In the genomic region with DNA sequence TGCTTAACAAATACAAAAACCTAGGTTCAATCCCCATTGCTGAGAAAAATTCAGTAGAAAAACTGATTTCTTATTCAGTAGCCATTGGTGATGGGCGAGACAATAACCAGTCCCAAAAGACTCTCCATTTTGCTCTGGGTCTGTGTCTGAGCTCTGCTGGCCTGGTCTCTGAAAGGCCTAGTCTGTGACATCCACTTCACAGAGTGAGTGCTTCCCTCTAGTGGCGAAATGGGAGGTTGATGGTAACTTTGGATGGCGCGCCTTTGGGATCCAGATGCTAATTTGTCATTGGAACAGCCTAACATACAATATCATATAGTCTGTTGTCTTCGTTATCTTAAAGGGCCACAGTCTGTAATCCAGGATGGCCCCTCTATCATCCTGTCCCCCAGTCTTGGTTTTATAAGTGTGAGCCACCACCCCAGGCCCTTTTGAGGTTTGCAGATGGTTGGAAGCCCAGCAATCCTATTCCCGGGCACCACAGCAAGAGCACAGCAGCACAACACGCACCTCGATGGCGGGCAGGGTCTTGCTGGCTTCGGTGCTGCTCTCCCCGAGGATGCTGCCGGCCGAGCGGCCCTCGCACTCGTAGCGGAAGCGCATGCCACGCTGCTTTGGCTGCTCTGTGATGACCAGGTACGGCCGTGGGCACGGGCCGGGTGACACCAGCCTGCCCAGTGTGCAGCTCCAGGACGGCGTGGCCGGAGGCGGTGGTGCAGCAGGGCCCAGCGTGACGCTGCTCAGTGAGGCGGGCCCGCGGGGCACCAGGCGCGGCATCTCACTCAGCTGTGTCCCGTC, we compare ENCODE assay signal across 8 mouse cellular contexts. TPM values are rescaled to one million over a fixed set of nuclear protein-coding genes. Genes with fewer than 3 reads are reported as not detected.
DNase-seq lines count a peak whose midpoint lies in the region; ATAC-seq and TF ChIP-seq lines count a peak whose summit lies in the region.

No protein-coding gene starts in this region.

- intact Hi-C loops in heart, adult 2 months (cut with DNase I), result loop anchor here (1.0 to 2.0 kb wide), 3 partner anchors 28 to 214 kb away; no protein-coding TSS in a partner anchor

- TF ChIP-seq POLR2A in heart, adult 2 months (IDR thresholded peaks at IDR 0.05; ENCODE audit: insufficient read depth, low read depth, low read length), result no peak
- TF ChIP-seq POLR2A in kidney, adult 2 months (IDR thresholded peaks at IDR 0.05; ENCODE audit: low read depth, low read length), result no peak
- no peak for TF ChIP-seq POLR2A in spleen, adult 2 months (IDR thresholded peaks at IDR 0.05; ENCODE audit: low read depth, low read length)

- no peaks in the 10 kb centered on the region for H3K9me3 ChIP-seq in limb, embryonic 12.5 days
- no peaks in the 10 kb centered on the region for H3K9me3 ChIP-seq in midbrain, embryonic 14.5 days (ENCODE audit: control insufficient read depth, low read length)

- H3K4me2 ChIP-seq in limb, embryonic 12.5 days, result peak overlapping the region; percentile 61
- peak overlapping the region; percentile 45 for H3K4me2 ChIP-seq in midbrain, embryonic 14.5 days (ENCODE audit: low read length)

- DNase-seq in 416B (ENCODE audit: low read depth), result peak; percentile 76
- peak; percentile 77 for DNase-seq in adrenal gland, adult 2 months
- DNase-seq in embryo, embryonic 9.5 days (ENCODE audit: extremely low spot score), result peak; percentile 82
- DNase-seq in heart, adult 2 months, result peak; percentile 63 to 67
- peak; percentile 87 for DNase-seq in kidney, adult 2 months
- peak; percentile 94 for DNase-seq in midbrain, embryonic 14.5 days
- DNase-seq in spleen, adult 2 months (ENCODE audit: low read depth in 1 of 2, low spot score in 2 of 2), result peak; percentile 52 to 59

- H3K9ac ChIP-seq in heart, adult 2 months (ENCODE audit: low read depth, low read length), result 0 out of 2 replicates have a peak overlapping the region, but pooled peaks have one; percentile 19
- peak overlapping the region; percentile 57 for H3K9ac ChIP-seq in limb, embryonic 12.5 days (replicated peaks)
- H3K9ac ChIP-seq in midbrain, embryonic 14.5 days (replicated peaks; ENCODE audit: low read length), result peak overlapping the region; percentile 24; the same call in 1 of the 2 replicates

- no peaks in the 10 kb centered on the region for H3K27me3 ChIP-seq in heart, adult 2 months (ENCODE audit: control insufficient read depth, insufficient read depth, low read length)
- H3K27me3 ChIP-seq in kidney, adult 2 months (replicated peaks; ENCODE audit: control insufficient read depth, insufficient read depth, low read length), result no peaks in the 10 kb centered on the region
- peaks cover 20% of the 10 kb centered on the region for H3K27me3 ChIP-seq in limb, embryonic 12.5 days
- H3K27me3 ChIP-seq in midbrain, embryonic 14.5 days (ENCODE audit: control insufficient read depth, insufficient read depth, low read length), result no peaks in the 10 kb centered on the region
- no peaks in the 10 kb centered on the region for H3K27me3 ChIP-seq in spleen, adult 2 months (ENCODE audit: control insufficient read depth, insufficient read depth, low read length)

- TF ChIP-seq CTCF in heart, adult 2 months (IDR thresholded peaks at IDR 0.05), result peak; percentile 96; the same call in 1 of the 2 replicates
- peak; percentile 89 for TF ChIP-seq CTCF in kidney, adult 2 months (conservative IDR thresholded peaks at IDR 0.05; ENCODE audit: insufficient read depth, insufficient read length, low read depth, low read length)
- TF ChIP-seq CTCF in spleen, adult 2 months (IDR thresholded peaks at IDR 0.05; ENCODE audit: extremely low read depth, insufficient read depth, insufficient read length, insufficient replicate concordance), result peak; percentile 70; the same call in 1 of the 2 replicates

- no peak overlapping the region for H3K27ac ChIP-seq in heart, adult 2 months
- no peak overlapping the region for H3K27ac ChIP-seq in kidney, adult 2 months (ENCODE audit: insufficient read depth, low read depth, low read length)
- H3K27ac ChIP-seq in limb, embryonic 12.5 days, result 0 out of 2 replicates have a peak overlapping the region, but pooled peaks have one; percentile 12
- peak overlapping the region; percentile 20; the same call in 1 of the 2 replicates for H3K27ac ChIP-seq in midbrain, embryonic 14.5 days (replicated peaks; ENCODE audit: low read depth, low read length)
- no peak overlapping the region for H3K27ac ChIP-seq in spleen, adult 2 months (ENCODE audit: insufficient read depth, low read length)

- no peaks in the 10 kb centered on the region for H3K79me2 ChIP-seq in heart, adult 2 months (replicated peaks; ENCODE audit: control insufficient read depth, insufficient read depth, low read length)

- no peaks in the 10 kb centered on the region for H3K4me1 ChIP-seq in heart, adult 2 months (ENCODE audit: control insufficient read depth, insufficient read depth, low read length)
- no peaks in the 10 kb centered on the region for H3K4me1 ChIP-seq in kidney, adult 2 months (ENCODE audit: control insufficient read depth, insufficient read depth, low read length)
- H3K4me1 ChIP-seq in limb, embryonic 12.5 days (replicated peaks), result 0 out of 2 replicates have a peak, but pooled peaks cover 4% of the 10 kb centered on the region
- H3K4me1 ChIP-seq in midbrain, embryonic 14.5 days (ENCODE audit: control insufficient read depth, insufficient read depth, low read length), result no peaks in the 10 kb centered on the region
- H3K4me1 ChIP-seq in spleen, adult 2 months (ENCODE audit: control insufficient read depth, insufficient read depth, insufficient read length), result peaks cover 9% of the 10 kb centered on the region

- ATAC-seq in limb, embryonic 12.5 days (ENCODE audit: insufficient number of reproducible peaks, insufficient read depth, low FRiP score, low TSS enrichment, low read depth), result peak; percentile 71; the same call in 1 of the 2 replicates
- ATAC-seq in midbrain, embryonic 14.5 days (ENCODE audit: low FRiP score, low TSS enrichment), result peak; percentile 79

- no peak overlapping the region for H3K4me3 ChIP-seq in heart, adult 2 months
- no peak overlapping the region for H3K4me3 ChIP-seq in kidney, adult 2 months (ENCODE audit: insufficient read depth, low read depth, low read length)
- peak overlapping the region; percentile 39 for H3K4me3 ChIP-seq in limb, embryonic 12.5 days (replicated peaks)
- peak overlapping the region; percentile 17 for H3K4me3 ChIP-seq in midbrain, embryonic 14.5 days (replicated peaks; ENCODE audit: low read depth, low read length)
- no peak overlapping the region for H3K4me3 ChIP-seq in spleen, adult 2 months (ENCODE audit: extremely low read depth, insufficient read depth, insufficient read length)

- WGBS in heart, adult 2 months, result 27% methylated on average over 35 of the region's 35 CpGs
- WGBS in kidney, adult 2 months, result 18% methylated on average over 35 of the region's 35 CpGs
- 8% methylated on average over 35 of the region's 35 CpGs for WGBS in limb, embryonic 12.5 days
- 5% methylated on average over 35 of the region's 35 CpGs for WGBS in midbrain, embryonic 14.5 days
- WGBS in spleen, adult 2 months, result 40% methylated on average over 35 of the region's 35 CpGs

- TF ChIP-seq EP300 in heart, adult 2 months (IDR thresholded peaks at IDR 0.05; ENCODE audit: insufficient read depth, low read depth, low read length), result 0 out of 2 replicates have a peak, but pooled peaks have one; percentile 69

- H3K36me3 ChIP-seq in heart, adult 2 months (ENCODE audit: control insufficient read depth, insufficient read depth, low read length), result no peaks in the 10 kb centered on the region
- no peaks in the 10 kb centered on the region for H3K36me3 ChIP-seq in kidney, adult 2 months (ENCODE audit: control insufficient read depth, insufficient read depth, low read length)
- H3K36me3 ChIP-seq in limb, embryonic 12.5 days, result no peaks in the 10 kb centered on the region
- no peaks in the 10 kb centered on the region for H3K36me3 ChIP-seq in midbrain, embryonic 14.5 days (ENCODE audit: control insufficient read depth, insufficient read depth, low read length)
- peaks cover 49% of the 10 kb centered on the region for H3K36me3 ChIP-seq in spleen, adult 2 months (ENCODE audit: control insufficient read depth, insufficient read depth, low read length)

RNA-seq across cellular contexts. Expression of gene Relb, which starts 10.0 kb away (rescaled TPM):
- 10 to 100 TPM; 26.5 to 33.9 TPM for total RNA-seq in adrenal gland, adult 2 months (2021)
- polyA plus RNA-seq in adrenal gland, adult 2 months (2012; rRNA removed), result 79.2 and 85.8 TPM in 2 replicates
- 1 to 10 TPM; 7.1 to 7.6 TPM for total RNA-seq in heart, adult 2 months (2021)
- polyA plus RNA-seq in heart, adult 2 months (2012; rRNA removed), result 9.5 and 12.1 TPM in 2 replicates
- 10.4 and 13.3 TPM in 2 replicates for polyA plus RNA-seq in kidney, adult 2 months (2012; rRNA removed)
- 5.8 and 7.3 TPM in 2 replicates for polyA plus RNA-seq in limb, embryonic 12.5 days (2016; fragmentation: Nextera tagmentation; extraction: Ambion mirVana)
- polyA plus RNA-seq in midbrain, embryonic 14.5 days (2014; fragmentation: Nextera tagmentation; extraction: Ambion mirVana), result 4.5 and 5.2 TPM in 2 replicates
- 76.9 and 114 TPM in 2 replicates for polyA plus RNA-seq in spleen, adult 2 months (2012; rRNA removed)

RNA-seq across cellular contexts. Expression of gene Clasrp, which starts 14.9 kb away (rescaled TPM):
- total RNA-seq in adrenal gland, adult 2 months (2021), result 10 to 100 TPM; 34.4 to 37.3 TPM
- polyA plus RNA-seq in adrenal gland, adult 2 months (2012; rRNA removed), result 280 and 380 TPM in 2 replicates
- 10 to 100 TPM; 13.9 to 14.0 TPM for total RNA-seq in heart, adult 2 months (2021)
- 26.1 and 32.0 TPM in 2 replicates for polyA plus RNA-seq in heart, adult 2 months (2012; rRNA removed)
- polyA plus RNA-seq in kidney, adult 2 months (2012; rRNA removed), result 29.0 and 54.8 TPM in 2 replicates
- polyA plus RNA-seq in limb, embryonic 12.5 days (2016; fragmentation: Nextera tagmentation; extraction: Ambion mirVana), result 77.4 and 78.4 TPM in 2 replicates
- 44.7 and 50.4 TPM in 2 replicates for polyA plus RNA-seq in midbrain, embryonic 14.5 days (2014; fragmentation: Nextera tagmentation; extraction: Ambion mirVana)
- polyA plus RNA-seq in spleen, adult 2 months (2012; rRNA removed), result 102 and 186 TPM in 2 replicates

RNA-seq across cellular contexts. Expression of gene Gemin7, which starts 41.8 kb away (rescaled TPM):
- total RNA-seq in adrenal gland, adult 2 months (2021), result 10 to 100 TPM; 83.8 to 84.2 TPM
- 177 and 183 TPM in 2 replicates for polyA plus RNA-seq in adrenal gland, adult 2 months (2012; rRNA removed)
- total RNA-seq in heart, adult 2 months (2021), result 10 to 100 TPM; 48.5 to 48.6 TPM
- polyA plus RNA-seq in heart, adult 2 months (2012; rRNA removed), result 75.2 and 87.3 TPM in 2 replicates
- 143 and 149 TPM in 2 replicates for polyA plus RNA-seq in kidney, adult 2 months (2012; rRNA removed)
- 167 and 170 TPM in 2 replicates for polyA plus RNA-seq in limb, embryonic 12.5 days (2016; fragmentation: Nextera tagmentation; extraction: Ambion mirVana)
- 140 and 154 TPM in 2 replicates for polyA plus RNA-seq in midbrain, embryonic 14.5 days (2014; fragmentation: Nextera tagmentation; extraction: Ambion mirVana)
- 94.7 and 143 TPM in 2 replicates for polyA plus RNA-seq in spleen, adult 2 months (2012; rRNA removed)

RNA-seq across cellular contexts. Expression of gene Zfp296, which starts 42.1 kb away (rescaled TPM):
- under 1 TPM; 0.69 to 0.98 TPM for total RNA-seq in adrenal gland, adult 2 months (2021)
- polyA plus RNA-seq in adrenal gland, adult 2 months (2012; rRNA removed), result 3.1 and 3.4 TPM in 2 replicates
- total RNA-seq in heart, adult 2 months (2021), result under 1 TPM; 0.42 to 0.43 TPM
- 0.82 and 1.0 TPM in 2 replicates for polyA plus RNA-seq in heart, adult 2 months (2012; rRNA removed)
- polyA plus RNA-seq in kidney, adult 2 months (2012; rRNA removed), result 2.7 and 3.3 TPM in 2 replicates
- 0.38 and 0.61 TPM in 2 replicates for polyA plus RNA-seq in limb, embryonic 12.5 days (2016; fragmentation: Nextera tagmentation; extraction: Ambion mirVana)
- 0.22 and 0.32 TPM in 2 replicates for polyA plus RNA-seq in midbrain, embryonic 14.5 days (2014; fragmentation: Nextera tagmentation; extraction: Ambion mirVana)
- 20.9 and 33.0 TPM in 2 replicates for polyA plus RNA-seq in spleen, adult 2 months (2012; rRNA removed)

RNA-seq across cellular contexts. Expression of gene Clptm1, which starts 45.6 kb away (rescaled TPM):
- total RNA-seq in adrenal gland, adult 2 months (2021), result 100 to 1,000 TPM; 151 to 152 TPM
- polyA plus RNA-seq in adrenal gland, adult 2 months (2012; rRNA removed), result 157 and 178 TPM in 2 replicates
- total RNA-seq in heart, adult 2 months (2021), result 10 to 100 TPM; 61.7 to 74.9 TPM
- 70.1 and 123 TPM in 2 replicates for polyA plus RNA-seq in heart, adult 2 months (2012; rRNA removed)
- polyA plus RNA-seq in kidney, adult 2 months (2012; rRNA removed), result 144 and 182 TPM in 2 replicates
- polyA plus RNA-seq in limb, embryonic 12.5 days (2016; fragmentation: Nextera tagmentation; extraction: Ambion mirVana), result 92.6 and 94.2 TPM in 2 replicates
- polyA plus RNA-seq in midbrain, embryonic 14.5 days (2014; fragmentation: Nextera tagmentation; extraction: Ambion mirVana), result 132 and 134 TPM in 2 replicates
- polyA plus RNA-seq in spleen, adult 2 months (2012; rRNA removed), result 76.3 and 78.9 TPM in 2 replicates

Comparison
In these comparisons a context has a peak if more than half of its experiments do, and no peak if none do; other contexts are left out.
1. H3K27ac ChIP-seq: peak in limb, embryonic 12.5 days (single experiment) and midbrain, embryonic 14.5 days (single experiment); none in heart, adult 2 months (single experiment), kidney, adult 2 months (single experiment) and spleen, adult 2 months (single experiment).
2. H3K4me3 ChIP-seq: peak in limb, embryonic 12.5 days (single experiment) and midbrain, embryonic 14.5 days (single experiment); none in heart, adult 2 months (single experiment), kidney, adult 2 months (single experiment) and spleen, adult 2 months (single experiment).
3. Peak in every context shown above with its lines, with median percentiles within 50 percentile points of each other: DNase-seq, H3K9ac ChIP-seq and CTCF ChIP-seq.